Mouse (Mus musculus) gastrocnemius, adult 8-10 months (tissue): ENCODE data around the gene 5530401A14Rik. TPM values are rescaled to one million over a fixed set of nuclear protein-coding genes. Genes with fewer than 3 reads are reported as not detected.

Experiments
- DNase-seq, 2 experiments: peaks; one replicate each; pipeline ENCODE4 v3.0.0; 2022; ENCODE audit warnings: low spot score in 2 of 2
- total RNA-seq, 4 experiments: library from RNA; stranded (reverse); gene quantifications; 2 replicates each; pipeline ENCODE4 v1.2.4; 2022

Gene 5530401A14Rik
- total RNA-seq, 4 experiments from 2014 or later = 0.12 to 0.13 (median 0.12) TPM; not detected in 1

DNA sequence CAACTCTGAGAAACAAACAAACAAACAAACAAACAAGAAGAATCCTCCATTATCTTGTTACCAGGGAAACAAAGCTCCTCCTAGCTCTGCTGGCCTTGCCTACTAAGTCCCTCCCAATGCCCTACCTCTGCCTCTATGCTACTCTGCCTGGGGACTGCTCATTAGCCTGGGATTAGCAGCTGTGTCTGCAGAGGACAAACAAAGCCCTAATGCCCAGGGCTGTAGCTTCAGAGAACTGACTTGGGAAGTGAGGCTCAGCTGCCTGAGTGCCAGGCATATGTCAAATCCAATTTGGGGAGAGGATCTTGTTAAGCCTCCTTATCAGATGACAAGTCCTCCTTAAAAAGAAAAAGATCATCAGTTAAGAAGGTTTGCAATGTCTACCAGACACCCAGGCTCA, 65.9 kb downstream of the 5530401A14Rik start:
- no peak for DNase-seq

DNA sequence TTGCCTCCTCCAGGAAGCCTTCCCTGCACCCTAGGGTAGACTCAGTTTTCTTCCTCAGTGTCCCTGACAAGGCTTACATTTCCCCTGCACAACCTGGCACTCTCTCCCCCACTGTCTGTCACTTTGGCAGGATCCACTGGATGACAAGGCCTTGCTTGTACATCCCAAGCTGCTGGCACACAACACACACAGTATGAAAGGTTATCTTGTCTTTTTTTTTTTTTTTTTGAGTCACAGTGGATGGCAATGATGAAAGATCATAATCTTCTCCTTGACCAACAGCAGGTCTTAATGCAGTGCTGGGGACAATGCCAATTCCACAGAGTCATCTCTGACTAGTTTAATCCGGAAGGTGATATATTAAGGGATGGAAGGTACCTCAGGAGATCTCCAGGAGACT, 77.0 kb downstream of the 5530401A14Rik start:
- DNase-seq = no peak

DNA sequence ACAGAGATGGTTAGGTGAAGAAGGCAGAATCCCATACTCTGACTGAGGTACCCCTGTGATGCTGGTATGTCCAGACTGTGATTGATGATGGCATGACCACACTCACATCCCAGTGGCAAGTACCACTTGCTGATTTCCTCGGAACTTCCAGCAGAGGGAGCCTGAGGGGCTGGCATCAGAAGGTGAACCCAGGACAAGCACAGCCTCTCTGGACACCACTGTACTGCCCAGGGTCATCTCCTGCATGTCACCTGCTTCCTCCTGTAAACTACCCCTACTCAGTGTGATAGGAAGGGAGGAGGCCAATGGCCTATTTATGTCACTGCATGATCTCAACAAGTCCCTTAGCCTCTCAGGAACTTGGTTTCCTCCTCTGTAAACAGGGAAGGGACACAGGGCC, 80.5 kb downstream of the 5530401A14Rik start:
- DNase-seq = peak; percentile 10 to 27

DNA sequence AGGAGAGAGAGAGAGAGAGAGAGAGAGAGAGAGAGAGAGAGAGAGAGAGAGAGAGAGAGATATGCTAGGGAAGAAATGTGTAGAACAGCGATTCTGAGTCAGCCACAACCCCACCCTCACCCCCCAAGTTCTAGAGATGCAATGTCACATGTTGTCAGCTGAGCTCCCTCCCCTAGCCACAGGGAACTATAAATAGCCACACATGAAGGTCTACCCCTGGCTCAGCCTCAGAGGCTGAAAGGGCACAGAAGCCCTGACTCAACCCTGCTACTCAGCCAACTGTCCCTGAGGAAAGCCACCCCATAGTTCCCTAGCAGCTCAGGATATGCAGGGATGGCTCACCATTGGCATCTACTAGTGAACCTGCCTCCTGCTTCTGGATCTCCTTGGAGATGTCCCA, 81.7 kb downstream of the 5530401A14Rik start:
- DNase-seq = peak; percentile 10 to 45

Other genes starting within 250 kb of the 5530401A14Rik start
- 1 to 10 TPM in 1 of 4 experiments, under 1 TPM in 3; 0.13 to 1.5 (median 0.41) TPM for gene Asic2, start 107.8 kb downstream of the 5530401A14Rik start, total RNA-seq
- gene Ccl2, start 174.9 kb downstream of the 5530401A14Rik start, total RNA-seq = under 1 TPM in 2 of 4 experiments, not detected in 2; 0.74 to 0.94 TPM
- gene Gm17268, start 177.9 kb downstream of the 5530401A14Rik start, total RNA-seq = not detected
- under 1 TPM in 1 of 4 experiments, not detected in 3; 0.56 TPM for gene Ccl7, start 185.0 kb downstream of the 5530401A14Rik start, total RNA-seq
- gene Ccl11, start 197.2 kb downstream of the 5530401A14Rik start, total RNA-seq = 10 to 100 TPM; 13.0 to 23.4 (median 18.2) TPM
- not detected for gene Ccl12, start 241.2 kb downstream of the 5530401A14Rik start, total RNA-seq